Mouse (Mus musculus) heart, adult 18-20 months (tissue): Measurements from ENCODE around the gene Trim69. TPM values are rescaled to one million over a fixed set of nuclear protein-coding genes. Genes with fewer than 3 reads are reported as not detected.

Source experiments
- DNase-seq, 2 experiments: peaks; one replicate each; pipeline ENCODE4 v3.0.0; 2021 to 2022; ENCODE audit warnings: mixed read lengths in 1 of 2
- long read RNA-seq, 2 experiments: library from polyadenylated mRNA; stranded (forward); transcript quantifications; one replicate each; pipeline ENCODE4 v2.0.0; 2021
- total RNA-seq, 2 experiments: library from RNA; stranded (reverse); gene quantifications; 2 replicates each; pipeline ENCODE4 v1.2.3; 2021

Gene Trim69
- total RNA-seq = not detected
- long read RNA-seq, experiment 1 = 0 reads
- long read RNA-seq, experiment 2 = 0 reads

DNA sequence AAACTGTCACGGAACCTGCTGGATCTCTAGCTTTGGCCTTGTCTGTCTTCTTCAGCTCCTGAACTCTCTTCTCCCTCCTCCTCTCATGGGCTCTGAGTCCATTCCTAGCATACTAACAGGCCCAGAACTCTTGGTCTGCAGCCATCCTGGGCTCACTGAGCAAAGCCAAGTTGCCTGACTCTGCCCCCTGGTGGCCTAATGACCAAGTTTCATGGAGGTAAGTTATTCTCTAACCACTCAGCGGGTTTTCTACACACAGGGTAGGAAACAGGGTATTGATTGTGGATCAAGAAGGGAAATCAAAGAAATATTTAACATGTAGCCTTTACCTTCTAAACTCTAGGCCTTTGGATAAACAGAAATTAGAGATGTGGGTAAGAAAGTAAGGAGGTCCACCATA, at the start of gene Trim69:
TSS of gene Trim69 (plus strand) at position 21 of the 400 bp plus-strand sequence.
- peak; percentile 84 to 95 for DNase-seq

DNA sequence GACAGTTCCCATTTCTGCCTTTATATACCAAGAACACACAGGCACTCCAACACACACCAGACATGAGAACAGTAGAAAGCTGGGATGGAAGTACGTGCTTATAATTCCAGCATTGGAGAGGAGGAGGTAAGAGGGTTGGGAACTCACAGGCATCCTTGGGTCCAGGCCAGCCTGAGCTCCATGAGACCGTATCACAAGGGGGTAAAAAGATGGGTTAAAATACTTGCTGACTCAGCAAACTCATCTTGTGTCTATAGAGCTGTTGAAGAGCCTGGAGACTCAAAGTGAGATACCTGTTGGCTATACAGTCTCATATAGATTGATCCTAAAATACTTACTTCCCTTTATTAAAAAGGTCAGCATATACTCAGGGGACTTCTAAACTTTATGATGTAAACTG, 43.6 kb upstream of the Trim69 start:
- no peak for DNase-seq

DNA sequence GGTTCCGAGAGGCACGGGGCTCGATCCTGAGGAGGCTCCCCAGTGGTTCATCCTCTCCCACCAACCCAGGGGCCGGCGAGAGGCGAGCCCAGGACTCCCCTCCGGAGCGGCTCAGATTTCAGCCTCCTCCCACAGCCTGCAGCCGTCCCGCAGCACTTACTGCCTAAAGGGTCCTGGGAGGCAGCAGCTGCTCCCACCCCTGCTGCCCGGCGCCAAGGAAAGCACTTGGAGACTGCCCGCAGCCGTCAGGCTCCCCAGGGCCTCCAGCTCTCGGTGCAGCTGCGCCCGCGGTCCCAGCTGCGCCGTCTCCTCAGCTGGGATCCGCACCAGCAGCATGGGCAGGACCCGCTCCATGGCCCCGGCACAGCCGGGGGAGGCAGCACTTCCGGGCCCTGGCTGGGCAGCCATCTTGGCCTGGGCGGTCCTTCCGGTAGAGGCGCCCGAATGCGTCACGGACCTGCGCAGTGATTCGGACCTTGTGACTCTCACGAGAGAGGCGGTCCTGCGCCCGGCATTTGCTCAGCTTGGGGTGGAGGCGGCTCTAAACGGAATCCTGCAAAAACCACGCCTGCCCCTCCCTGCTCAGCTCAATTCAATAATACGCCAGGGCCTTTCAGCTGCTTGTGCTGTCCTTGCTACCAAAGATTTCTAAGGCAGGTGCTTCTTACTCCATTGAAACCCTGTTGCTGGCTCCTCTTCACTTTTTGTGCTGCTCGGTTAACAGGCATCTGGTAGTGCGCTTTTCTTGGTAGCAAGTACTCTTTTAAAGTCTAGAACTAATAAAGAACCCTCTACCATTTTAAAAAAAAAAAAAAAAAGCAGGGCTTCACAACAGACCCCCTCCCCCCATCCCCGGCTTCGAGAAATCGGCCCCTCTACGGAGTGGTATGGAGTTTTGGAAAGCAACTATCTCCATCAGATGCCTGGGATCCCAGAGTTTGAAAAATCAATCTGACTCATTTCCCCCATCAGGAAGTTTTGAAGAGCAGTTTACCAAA, 42.2 kb upstream of the Trim69 start, which contains the start of gene Spg11:
TSS of gene Spg11 (minus strand) at position 426 of the 998 bp plus-strand sequence.
- peak; percentile 98 to 99 for DNase-seq

DNA sequence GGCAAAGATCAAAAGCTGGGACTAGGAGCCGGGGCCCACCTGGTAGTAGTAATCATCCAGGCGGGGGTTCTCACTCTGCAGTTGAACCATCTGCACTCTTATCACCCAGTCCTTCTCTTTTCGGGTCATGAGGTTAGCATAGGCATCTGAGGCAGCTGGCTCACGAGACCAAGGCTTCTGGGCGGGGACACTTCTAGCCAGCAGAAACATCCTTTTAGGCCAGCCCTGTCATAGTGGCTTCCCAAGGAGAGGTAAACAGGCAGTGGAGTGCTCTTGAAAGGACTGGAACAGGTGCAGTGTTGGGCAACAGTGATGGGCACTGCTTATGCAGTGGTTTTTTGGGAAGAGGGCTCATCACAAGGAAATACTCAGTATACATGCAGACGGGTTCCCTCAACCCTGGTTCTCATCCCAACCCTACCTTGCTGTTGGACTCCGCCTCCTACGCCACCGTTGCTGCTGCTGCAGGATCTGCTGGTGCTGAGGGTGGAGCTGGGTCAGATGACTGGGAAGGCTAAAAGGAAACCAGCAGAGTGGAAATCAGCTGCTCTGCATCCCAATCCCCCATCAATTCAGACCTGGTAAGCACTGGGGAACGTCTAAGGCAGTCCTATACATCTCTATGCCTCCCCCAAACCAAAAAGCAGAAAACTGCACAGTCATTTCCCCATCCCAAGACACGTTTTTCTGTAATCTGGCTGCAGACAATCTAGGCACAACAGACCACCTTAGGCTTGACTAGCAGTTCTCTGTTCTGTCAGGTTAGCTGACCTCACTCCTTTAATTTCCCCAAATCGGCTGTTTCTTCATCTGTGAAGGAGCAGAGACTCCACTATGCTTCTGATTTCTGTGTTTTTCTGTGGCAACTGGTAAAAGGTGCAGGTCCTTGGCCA, 34.6 kb upstream of the Trim69 start:
- DNase-seq = no peak

DNA sequence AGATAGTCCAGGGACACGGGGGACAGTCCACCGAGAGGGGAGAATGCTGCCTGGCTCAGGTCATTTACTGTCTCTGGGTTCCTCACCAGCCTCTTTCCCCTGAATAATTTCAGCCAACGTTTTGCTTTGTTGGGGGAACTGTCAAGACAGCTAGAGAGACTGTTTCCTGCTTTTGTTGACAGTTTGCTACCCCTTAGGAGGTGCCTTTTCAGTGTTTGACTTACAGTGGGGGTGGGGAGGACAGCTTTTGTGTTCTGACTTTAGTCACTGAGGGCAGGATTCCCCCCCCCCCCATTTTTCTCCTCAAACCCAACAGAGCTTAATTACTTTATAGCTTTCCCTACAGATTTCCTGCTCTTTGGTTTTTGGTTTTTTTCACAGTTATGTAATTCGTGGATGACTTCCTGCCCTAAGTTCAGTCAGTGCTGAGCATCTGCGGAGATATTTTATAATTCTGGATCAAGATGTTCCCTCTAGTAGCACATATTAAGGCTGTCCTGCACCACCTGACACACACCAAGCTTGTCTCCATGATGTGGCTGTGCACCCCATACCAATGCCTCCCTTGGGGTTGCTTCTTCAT, 33.6 kb upstream of the Trim69 start:
- DNase-seq = no peak

DNA sequence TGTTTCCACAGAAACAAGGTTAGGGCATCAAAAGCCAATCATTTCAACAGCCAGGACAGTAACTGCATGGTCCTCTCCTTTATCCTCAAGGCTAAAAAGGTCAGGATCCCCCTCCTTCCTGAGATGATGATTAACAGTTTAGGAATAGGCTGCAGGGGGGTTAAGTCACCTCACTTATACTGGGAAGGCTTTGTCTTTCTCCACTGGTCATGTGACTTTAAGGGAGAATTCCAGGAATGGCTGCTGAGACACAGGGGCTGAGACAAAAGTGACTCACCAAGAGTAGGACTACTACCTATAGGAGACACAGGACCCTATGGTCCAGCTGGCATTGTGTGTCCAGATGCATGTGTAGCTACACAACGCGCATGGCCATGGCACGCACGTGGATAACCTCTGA, 32.9 kb upstream of the Trim69 start:
- no peak for DNase-seq

DNA sequence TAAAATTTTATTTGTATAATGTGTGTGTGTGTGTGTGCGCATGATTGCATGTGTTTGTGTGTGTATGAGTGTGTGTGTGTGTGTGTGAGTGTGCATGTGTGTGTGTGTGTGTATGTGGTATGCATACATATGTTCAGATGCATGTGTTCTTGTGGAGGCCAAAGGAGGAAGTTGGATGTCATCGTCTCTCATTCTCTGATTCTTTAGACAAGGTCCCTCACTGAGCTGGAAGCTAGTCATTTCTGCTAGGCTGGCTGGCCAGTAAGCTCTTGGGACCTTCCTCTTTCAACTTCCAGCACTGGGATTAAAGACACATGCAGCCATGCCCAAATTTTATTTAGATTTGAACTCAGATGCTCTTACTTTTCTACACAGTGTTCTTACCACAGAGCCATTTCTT, 28.4 kb upstream of the Trim69 start:
- no peak for DNase-seq

DNA sequence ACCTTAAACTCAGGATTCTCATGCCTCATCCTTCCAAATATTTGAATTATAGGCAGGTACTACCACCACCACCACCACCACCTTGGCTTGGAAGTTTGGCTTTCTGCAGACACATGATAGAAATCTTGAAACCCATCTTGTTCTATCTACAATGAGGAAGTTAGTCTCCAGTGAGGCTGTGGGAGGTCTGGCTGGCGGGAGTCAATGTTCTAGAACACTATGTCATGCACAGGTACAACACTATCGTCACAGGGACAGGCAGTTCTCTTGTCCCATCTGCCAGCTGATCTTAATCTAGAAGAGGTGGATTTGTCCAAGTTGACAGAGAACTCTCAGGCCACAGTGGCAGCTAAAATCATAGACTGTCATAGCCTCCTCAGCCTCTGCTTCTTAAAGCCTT, 27.9 kb upstream of the Trim69 start:
- no peak for DNase-seq

DNA sequence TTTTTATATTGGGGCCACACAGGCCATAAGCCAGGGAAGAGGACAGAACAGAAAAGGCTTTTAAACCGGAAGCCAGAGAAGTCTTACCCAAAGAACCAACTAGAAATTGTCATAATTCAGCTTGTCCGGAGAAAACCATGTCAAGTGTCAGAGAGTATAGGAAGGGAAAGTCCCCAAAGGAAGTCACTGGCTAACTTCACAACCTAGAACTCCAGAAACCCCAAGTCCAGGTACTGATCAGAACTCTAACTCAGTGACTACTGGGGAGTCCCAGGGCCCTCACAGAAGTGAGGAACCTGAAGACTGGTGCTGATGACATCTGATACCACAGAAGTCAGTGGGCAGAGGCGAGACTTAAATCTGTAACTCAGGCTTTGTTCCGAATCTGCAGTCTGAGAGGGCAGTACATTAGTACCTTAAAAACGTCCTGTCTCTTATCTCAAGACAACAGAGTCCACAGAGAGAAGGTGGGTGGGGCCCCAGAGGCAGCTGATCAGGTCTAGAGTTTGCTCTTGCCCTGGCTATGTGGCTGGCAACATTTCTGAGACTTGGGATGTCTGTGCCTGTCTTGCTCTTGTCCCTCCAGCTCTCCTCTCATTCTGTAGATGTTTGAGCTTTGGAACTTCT, 22.5 kb upstream of the Trim69 start:
- no peak for DNase-seq

DNA sequence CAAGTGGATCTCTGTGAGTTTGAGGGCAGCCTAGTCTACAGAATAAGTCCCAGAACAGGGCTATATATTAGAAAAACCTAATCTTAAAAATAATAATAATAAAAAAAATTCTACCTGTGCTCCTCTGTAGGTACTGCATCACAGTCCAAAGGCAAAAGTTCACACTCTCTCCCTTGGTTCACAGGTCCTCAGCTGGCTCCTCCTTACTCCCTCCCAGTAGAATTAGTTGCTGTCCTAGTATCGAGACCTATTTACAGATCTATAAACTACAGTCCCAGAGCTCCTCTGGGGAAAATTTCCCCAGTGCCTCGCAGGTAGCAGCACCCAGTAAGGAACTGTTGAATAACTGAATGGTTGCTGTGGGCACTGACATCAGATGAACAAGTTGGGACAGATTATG, 19.7 kb upstream of the Trim69 start:
- no peak for DNase-seq

DNA sequence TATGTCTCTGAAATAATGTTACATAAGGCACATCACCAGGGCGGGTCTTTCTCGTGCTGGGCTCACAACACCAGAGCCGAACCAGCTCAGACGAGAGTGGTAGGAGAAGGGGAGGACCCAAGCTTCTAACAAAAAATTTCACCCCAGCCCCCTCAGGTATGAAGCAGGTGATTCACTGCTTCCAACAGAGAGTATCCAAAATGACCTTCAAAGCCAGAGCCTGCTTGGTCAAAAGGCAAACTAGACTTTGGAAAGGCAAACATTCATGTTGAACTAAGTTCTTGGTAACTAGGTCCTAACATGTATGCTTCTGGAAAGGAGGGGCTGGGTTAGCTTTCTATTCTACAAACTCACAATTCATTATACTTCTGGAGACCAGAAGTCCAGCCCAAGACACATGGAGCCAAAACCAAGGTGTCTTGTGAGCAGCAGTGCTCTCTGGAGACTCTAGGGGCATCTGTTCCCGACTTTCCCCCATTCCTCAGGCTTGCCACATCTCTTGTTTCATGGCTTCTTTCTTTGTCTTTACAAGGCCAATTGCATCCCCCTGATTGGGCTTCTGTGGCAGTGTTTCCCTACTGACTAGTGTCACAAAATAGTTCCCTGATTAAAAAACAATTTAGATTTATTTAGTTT, 19.1 kb upstream of the Trim69 start:
- DNase-seq = no peak

DNA sequence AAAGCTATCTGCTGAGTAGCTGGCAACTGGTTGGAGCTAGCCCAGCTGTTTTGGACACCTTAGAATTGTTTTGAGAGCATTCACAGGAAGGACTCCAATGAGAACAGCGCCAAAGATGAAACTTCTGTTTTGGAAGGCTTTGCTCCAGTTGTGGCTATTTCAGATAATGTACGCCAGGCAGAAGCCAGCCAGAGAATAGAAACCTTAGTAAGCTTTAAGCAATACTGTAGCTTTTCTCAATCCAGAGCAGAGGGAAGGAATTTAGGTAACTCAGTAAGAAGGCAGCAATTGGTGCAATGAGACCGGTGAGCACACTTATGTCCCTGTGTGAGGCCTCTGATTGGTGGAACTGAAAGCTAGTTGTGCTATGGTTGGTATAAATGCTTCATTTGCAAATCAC, 17.4 kb upstream of the Trim69 start:
- DNase-seq = no peak

DNA sequence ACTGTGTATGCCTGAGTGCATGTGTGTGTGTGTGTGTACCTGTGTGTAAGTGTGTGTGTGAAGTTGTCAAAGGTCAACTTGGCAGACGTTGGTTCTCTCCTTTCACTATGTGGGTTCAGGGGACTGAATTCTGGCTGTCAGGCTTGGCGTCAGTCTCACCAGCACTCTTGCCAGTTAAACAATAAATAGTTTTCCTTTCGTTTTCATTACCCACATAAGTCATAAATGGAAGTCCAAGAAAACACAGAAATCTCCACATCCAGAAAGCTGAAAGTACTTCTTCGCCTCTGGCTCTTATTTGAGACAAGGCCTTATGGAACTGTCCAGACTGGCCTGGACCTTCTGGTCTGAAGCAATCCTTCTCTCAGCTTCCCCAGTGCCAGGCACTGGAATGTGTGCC, 14.7 kb upstream of the Trim69 start:
- DNase-seq = no peak

DNA sequence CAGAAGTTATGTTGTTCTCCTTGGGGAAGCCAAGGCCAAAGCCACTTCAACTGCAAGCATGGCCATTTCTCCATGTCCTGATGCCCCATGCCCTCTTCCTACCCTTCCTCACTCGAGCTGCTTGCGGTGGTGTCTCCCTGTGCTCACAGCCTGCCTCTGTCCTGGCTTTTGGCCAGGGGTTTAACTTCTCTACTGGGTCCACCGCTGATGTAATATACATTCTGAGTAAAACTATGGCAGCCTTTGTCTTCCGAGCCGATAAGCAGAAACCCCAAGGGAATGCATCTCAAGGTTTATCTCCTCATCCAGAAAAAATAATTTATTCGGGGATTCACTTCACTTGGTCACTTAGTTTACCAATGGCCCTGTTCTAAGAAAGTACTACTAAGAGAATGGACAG, 13.8 kb upstream of the Trim69 start:
- DNase-seq = peak; percentile 63

DNA sequence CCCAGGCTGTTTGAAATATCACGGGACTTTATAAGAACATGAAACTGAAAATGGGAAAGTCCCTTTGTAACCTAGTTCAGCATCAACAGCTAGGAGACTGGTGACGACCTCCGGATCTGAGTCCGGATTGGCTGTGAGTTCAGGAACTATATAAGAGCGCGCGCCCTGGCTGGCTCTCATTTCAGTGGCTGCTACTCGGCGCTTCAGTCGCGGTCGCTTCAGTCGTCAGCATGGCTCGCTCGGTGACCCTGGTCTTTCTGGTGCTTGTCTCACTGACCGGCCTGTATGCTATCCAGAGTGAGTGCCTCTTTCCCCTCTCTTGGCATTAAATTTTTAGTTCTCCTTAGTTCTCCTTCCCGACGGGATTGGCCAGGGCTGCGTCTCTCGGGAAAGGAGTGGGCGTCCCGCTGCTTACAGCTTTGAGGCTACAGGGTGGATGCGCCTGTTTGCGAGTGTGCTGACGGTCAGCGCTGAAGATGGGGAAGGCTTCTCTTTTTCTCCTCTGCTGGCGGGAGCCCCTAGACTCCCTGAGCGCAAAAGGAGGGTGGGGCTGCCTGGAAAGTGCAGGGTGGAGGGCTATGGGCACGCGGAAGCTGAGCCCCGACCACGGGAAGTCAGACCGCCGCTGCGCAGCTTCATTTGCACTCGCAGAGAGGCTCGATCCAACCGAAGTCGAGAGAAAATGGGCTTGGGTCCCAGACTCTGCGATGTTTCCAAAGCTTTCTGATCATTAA, 12.8 kb upstream of the Trim69 start, which contains the start of gene B2m:
TSS of gene B2m (plus strand) at position 179 of the 734 bp plus-strand sequence.
- peak; percentile 97 to 98 for DNase-seq

DNA sequence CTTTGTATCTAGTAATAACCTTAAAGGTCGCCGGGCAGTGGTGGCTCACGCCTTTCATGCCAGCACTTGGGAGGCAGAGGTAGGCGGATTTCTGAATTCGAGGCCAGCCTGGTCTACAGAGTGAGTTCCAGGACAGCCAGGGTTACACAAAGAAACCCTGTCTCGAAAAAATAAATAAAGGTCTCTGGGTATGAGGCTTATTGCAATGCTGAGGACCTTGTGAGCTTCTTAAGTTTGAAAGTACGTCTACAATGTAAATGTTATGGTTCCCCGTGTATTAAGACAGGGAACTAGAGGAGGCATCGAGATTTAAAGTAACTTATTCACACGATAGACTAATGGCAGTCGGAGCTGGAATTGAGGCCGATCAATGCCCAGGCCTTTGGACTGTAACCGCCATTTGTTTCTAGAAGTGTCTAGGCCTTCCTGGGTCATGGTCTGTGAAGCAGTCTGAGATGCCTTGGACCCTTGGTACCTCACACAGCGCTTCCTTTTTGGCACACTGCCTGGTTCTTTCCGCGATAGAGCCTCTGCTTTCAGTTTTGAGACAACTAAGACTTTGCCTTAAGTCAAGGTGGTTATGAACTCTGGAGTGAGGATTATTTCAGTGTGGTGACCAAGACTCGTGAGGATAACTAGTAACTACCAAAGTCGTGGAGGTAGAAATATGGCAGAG, 12.1 kb upstream of the Trim69 start:
- peak; percentile 83 to 89 for DNase-seq

DNA sequence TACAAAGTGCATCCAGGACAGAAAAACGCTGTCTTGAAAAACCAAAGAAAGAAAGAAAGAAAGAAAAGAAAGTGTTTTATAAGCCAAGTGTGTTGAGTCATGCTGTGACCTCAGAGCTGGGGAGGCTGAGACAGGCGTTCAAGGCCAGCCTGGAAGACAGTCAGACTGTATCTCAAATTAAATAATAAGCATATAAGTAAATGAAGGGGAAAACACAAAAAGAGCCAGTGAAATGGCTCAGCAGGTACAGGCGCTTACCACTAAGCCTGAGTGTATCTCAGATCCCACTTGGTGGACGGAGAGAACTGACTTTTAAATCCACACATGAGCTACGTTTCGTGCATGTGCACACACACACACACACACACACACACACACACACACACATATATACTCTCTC, 11.2 kb upstream of the Trim69 start:
- DNase-seq = no peak

DNA sequence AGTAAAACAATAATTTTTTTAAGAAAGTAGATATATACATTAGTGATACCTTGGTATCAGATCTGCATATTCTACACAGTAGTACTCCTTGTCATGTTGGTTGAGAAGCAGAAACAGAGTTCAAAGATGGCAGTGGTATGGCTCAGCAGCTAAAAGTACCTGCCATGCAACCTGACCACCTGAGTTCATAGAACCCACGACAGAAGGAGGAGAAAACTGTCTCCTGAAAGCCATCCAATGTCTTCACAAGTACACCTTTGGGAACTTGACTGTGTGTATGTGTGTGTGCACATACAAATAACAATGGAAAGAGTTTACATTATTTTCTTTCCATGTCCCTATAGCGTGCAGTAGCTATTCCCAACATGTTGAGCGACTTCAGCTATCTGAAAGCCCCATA, 10.8 kb upstream of the Trim69 start:
- DNase-seq = no peak

DNA sequence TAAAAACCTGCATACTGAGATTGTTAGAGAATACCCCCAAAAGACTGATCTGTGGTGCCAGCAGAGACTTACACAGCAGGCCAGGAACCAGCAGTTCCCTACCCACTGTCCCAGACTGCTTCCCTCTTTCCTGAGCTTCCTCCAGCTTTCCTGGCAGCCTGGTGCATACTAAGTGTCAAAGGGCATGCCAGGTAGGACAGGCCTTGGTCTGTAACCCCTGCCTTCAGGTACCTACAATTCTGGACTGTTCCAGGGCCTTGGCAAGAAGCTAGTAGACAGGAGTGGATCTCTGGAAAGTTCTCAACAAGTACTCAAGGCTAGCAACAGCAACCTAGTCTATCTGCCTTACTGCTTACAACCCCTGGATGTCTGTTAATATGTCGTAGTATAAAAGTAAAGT, 9.3 kb upstream of the Trim69 start:
- no peak for DNase-seq

DNA sequence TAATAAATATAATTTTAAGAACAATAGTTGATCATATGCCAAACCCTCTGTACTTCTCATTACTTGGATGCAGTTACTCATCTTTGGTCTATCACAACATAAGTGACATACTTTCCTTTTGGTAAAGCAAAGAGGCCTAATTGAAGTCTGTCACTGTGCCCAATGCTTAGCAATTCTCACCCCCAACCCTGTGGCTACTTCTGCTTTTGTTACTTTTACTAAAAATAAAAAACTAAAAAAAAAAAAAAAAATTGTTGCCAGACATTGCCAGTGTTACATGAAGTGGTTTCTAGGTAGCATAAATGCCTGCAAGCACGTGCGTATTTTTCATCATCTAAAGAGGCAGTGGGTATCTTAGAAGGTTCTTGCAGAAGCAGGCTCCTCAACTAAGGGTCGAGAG, 7.7 kb upstream of the Trim69 start:
- no peak for DNase-seq
